Mouse (Mus musculus): ENCODE measurements at regions not wholly inside any gene's neighbourhood (a gene's known extent, or its start where the extent isn't known, plus 50 kb on each side); places are given as distances from the start of the nearest gene placed in this dataset.

- H3K4me1 ChIP-seq: no peaks in the 10 kb centered on the region
- no peak overlapping the region for H3K27ac ChIP-seq
- no peaks in the 10 kb centered on the region for H3K27me3 ChIP-seq (replicated peaks)
- no peak overlapping the region for H3K4me3 ChIP-seq
- no peaks in the 10 kb centered on the region for H3K36me3 ChIP-seq
- no peak overlapping the region for H3K9ac ChIP-seq
- ATAC-seq (ENCODE audit: low FRiP score, low read depth): no peak
- no peaks in the 10 kb centered on the region for H3K9me3 ChIP-seq
- no peak overlapping the region for H3K4me2 ChIP-seq (replicated peaks)
- 89% methylated on average over 1 of the region's 1 CpGs for WGBS
These were observed 92.3 kb upstream of the Cdkn2b start for GRCm38 (mm10) chr4:89403151-89403550.

DNA sequence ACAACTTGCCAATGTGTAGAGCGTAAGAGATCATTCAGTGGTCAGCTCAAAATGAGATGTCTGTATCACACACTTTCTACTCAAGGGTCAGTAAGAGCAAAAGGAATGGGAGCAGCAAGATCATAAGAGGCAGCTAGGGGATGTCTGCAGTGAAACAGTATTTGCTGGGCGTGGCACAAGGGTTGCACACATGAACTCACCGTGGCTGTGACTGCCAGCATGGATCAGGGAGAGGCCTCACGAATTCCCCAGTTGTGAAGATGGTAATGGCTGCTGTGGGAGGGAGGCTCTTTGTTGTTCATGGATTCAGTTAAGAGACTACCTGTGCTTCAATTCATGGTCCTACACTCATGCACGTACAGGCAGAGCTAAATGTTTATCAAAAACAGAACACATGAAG, 91.5 kb upstream of the Cdkn2b start:
- Histone ChIP-seq H3K4me1 (no peaks in the 10 kb centered on the region), H3K27ac (no peak overlapping the region), H3K9me3 (no peaks in the 10 kb centered on the region), H3K36me3 (no peaks in the 10 kb centered on the region), H3K4me2 (replicated peaks) (no peak overlapping the region), H3K4me3 (no peak overlapping the region), H3K9ac (no peak overlapping the region), H3K27me3 (replicated peaks) (no peaks in the 10 kb centered on the region)
- no peak for ATAC-seq (ENCODE audit: low FRiP score, low read depth)
- 82% methylated on average over 5 of the region's 5 CpGs for WGBS

DNA sequence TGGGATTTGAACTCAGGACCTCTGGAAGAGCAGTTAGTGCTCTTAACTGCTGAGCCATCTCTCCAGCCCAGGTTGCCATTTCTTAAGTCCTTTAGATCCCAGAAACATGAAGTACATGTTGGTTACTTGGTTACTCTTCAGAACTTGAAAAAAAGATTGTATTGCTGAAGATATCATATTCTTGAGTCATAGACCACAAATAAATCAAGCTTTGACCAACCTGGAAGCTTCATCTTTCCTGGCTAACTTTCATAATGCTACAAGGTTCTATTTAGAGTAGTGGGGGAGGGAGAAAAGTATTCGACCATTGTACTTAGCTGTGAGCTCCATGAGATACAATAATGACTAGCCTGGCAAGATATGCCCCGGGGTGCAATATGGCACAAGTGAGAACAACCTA, 90.9 kb upstream of the Cdkn2b start:
- H3K4me1 ChIP-seq: no peaks in the 10 kb centered on the region
- H3K9me3 ChIP-seq: no peaks in the 10 kb centered on the region
- H3K27me3 ChIP-seq (replicated peaks): no peaks in the 10 kb centered on the region
- H3K36me3 ChIP-seq: no peaks in the 10 kb centered on the region
- 83% methylated on average over 2 of the region's 2 CpGs for WGBS
- H3K9ac ChIP-seq: no peak overlapping the region
- H3K4me3 ChIP-seq: no peak overlapping the region
- no peak overlapping the region for H3K4me2 ChIP-seq (replicated peaks)
- ATAC-seq (ENCODE audit: low FRiP score, low read depth): no peak
- H3K27ac ChIP-seq: no peak overlapping the region

- H3K36me3 ChIP-seq: no peaks in the 10 kb centered on the region
- H3K4me2 ChIP-seq (replicated peaks): no peak overlapping the region
- no peak for ATAC-seq (ENCODE audit: low FRiP score, low read depth)
- no peak overlapping the region for H3K4me3 ChIP-seq
- H3K27me3 ChIP-seq (replicated peaks): no peaks in the 10 kb centered on the region
- no peak overlapping the region for H3K27ac ChIP-seq
- 87% methylated on average over 3 of the region's 3 CpGs for WGBS
- no peak overlapping the region for H3K9ac ChIP-seq
- H3K4me1 ChIP-seq: no peaks in the 10 kb centered on the region
- H3K9me3 ChIP-seq: no peaks in the 10 kb centered on the region
These were observed 89.5 kb upstream of the Cdkn2b start for GRCm38 (mm10) chr4:89400342-89400741.

DNA sequence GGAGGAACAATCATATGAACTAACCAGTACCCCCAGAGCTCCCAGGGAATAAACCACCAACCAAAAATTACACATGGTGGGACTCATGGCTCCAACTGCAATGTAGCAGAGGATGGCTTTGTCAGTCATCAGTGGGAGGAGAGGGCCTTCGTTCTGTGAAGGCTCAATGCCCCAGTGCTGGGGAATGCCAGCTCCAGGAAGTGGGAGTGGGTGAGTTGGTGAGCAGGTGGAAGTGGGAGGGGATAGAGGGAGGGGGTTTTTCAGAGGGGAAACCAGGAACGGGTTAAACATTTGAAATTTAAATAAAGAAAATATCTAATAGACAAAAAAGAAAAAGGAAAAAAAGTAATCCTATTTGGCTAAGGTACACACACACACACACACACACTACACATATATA, 88.4 kb upstream of the Cdkn2b start:
- H3K4me3 ChIP-seq: no peak overlapping the region
- no peak overlapping the region for H3K27ac ChIP-seq
- no peak overlapping the region for H3K9ac ChIP-seq
- H3K4me2 ChIP-seq (replicated peaks): no peak overlapping the region
- no peaks in the 10 kb centered on the region for H3K9me3 ChIP-seq
- no peaks in the 10 kb centered on the region for H3K36me3 ChIP-seq
- WGBS: 80% methylated on average over 2 of the region's 2 CpGs
- H3K27me3 ChIP-seq (replicated peaks): no peaks in the 10 kb centered on the region
- no peaks in the 10 kb centered on the region for H3K4me1 ChIP-seq
- no peak for ATAC-seq (ENCODE audit: low FRiP score, low read depth)

DNA sequence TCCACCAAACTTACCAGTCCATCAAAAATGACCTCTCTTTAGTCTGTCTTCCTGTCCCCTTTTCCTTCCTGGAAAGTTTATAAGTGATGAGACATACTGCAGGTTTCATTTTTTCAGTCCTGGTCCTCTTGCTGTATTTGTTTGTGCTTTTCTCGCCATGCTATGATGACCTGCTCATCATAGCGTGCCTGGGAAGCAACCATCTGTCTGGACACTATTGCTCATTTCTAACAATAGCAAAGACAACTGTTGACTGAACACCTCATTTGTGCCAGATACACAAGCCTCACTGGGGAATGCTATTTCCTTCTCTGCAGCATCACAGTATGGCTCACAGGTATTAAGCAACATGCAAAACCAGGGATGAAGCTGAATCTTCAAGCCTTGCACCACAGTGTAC, 85.2 kb upstream of the Cdkn2b start:
- Histone ChIP-seq H3K27ac (no peak overlapping the region), H3K4me3 (no peak overlapping the region), H3K9ac (no peak overlapping the region), H3K36me3 (no peaks in the 10 kb centered on the region), H3K27me3 (replicated peaks) (no peaks in the 10 kb centered on the region), H3K9me3 (no peaks in the 10 kb centered on the region), H3K4me2 (replicated peaks) (no peak overlapping the region), H3K4me1 (no peaks in the 10 kb centered on the region)
- 89% methylated on average over 2 of the region's 2 CpGs for WGBS
- no peak for ATAC-seq (ENCODE audit: low FRiP score, low read depth)

DNA sequence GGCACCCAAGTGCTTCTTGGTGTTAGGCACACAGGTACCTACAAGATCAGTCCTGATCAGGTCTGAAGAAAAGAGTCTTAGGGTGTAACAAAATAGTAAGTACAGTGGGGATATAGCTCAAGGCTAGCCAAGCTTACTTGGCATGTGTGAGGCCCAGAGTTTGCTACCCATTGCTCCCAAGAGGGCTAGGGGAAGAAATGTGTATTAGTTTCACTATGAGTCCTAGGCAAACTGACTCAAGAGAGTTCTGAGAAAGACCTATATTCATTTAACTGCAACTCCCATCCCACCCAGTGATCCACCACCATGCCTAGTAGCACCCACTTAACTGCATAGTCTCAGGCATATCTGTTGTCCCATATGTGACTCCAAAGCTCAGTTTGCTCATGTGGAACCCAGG, 84.5 kb upstream of the Cdkn2b start:
- Histone ChIP-seq H3K9me3 (no peaks in the 10 kb centered on the region), H3K9ac (no peak overlapping the region), H3K36me3 (no peaks in the 10 kb centered on the region), H3K27me3 (replicated peaks) (no peaks in the 10 kb centered on the region), H3K4me1 (no peaks in the 10 kb centered on the region), H3K27ac (no peak overlapping the region), H3K4me3 (no peak overlapping the region), H3K4me2 (replicated peaks) (no peak overlapping the region)
- no peak for ATAC-seq (ENCODE audit: low FRiP score, low read depth)

DNA sequence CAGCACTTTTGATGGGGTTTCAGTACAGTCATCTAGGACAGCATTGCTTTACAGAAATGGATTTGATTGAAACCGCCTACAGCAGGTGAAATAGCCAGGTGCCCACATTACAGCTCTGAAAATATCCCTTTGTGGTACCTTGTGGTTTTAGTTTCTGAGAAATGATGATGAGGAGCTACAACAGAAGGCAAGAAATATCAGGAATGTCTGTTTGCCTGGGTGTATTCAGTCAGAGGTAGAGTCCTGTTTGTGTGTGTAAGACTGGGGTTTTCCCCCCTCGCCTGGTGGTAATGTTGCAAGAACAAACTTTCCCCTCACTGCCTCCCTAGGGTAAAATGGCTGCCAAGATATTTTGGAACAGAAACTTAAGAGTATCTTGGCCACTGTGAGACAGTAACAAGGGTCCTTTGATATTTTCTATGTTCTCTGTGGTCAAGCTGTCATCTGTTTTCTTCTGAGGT, 82.4 kb upstream of the Cdkn2b start:
- H3K9me3 ChIP-seq: no peaks in the 10 kb centered on the region
- no peak overlapping the region for H3K4me2 ChIP-seq (replicated peaks)
- H3K36me3 ChIP-seq: no peaks in the 10 kb centered on the region
- H3K27ac ChIP-seq: no peak overlapping the region
- H3K27me3 ChIP-seq (replicated peaks): no peaks in the 10 kb centered on the region
- no peak overlapping the region for H3K9ac ChIP-seq
- H3K4me1 ChIP-seq: no peaks in the 10 kb centered on the region
- no peak for ATAC-seq (ENCODE audit: low FRiP score, low read depth)
- no peak overlapping the region for H3K4me3 ChIP-seq
- 89% methylated on average over 2 of the region's 2 CpGs for WGBS

DNA sequence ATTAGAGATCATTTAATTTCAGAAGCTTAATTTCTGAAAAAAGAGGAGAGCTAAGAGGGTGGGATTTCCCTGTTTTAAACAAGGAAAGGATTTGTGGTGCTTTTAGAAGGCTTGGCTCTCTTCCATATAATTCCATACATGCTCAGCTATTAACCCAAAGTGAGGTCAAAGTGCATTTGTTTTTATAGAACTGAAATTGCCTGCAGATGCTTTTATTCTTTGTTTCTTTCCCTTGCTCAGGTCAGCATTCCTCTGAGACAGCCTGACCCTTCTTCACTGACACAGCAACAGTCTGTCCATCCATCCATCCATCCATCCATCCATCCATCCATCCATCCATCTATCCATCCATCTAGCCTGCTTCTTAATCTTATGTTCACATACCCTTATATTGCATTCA, 82.0 kb upstream of the Cdkn2b start:
- ATAC-seq (ENCODE audit: low FRiP score, low read depth): no peak
- no peak overlapping the region for H3K9ac ChIP-seq

GRCm38 (mm10) chr4:89391463-89392308, 80.8 kb upstream of the Cdkn2b start:
- no peaks in the 10 kb centered on the region for H3K4me1 ChIP-seq
- H3K4me2 ChIP-seq (replicated peaks): no peak overlapping the region
- no peaks in the 10 kb centered on the region for H3K36me3 ChIP-seq
- WGBS: 88% methylated on average over 9 of the region's 9 CpGs
- H3K27ac ChIP-seq: no peak overlapping the region
- H3K9me3 ChIP-seq: no peaks in the 10 kb centered on the region
- no peak for ATAC-seq (ENCODE audit: low FRiP score, low read depth)
- no peak overlapping the region for H3K4me3 ChIP-seq
- no peak overlapping the region for H3K9ac ChIP-seq
- no peaks in the 10 kb centered on the region for H3K27me3 ChIP-seq (replicated peaks)

More for the DNA sequence above, 82.0 kb upstream of the Cdkn2b start:
- H3K27ac ChIP-seq: no peak overlapping the region
- H3K4me3 ChIP-seq: no peak overlapping the region
- H3K36me3 ChIP-seq: no peaks in the 10 kb centered on the region
- no peaks in the 10 kb centered on the region for H3K27me3 ChIP-seq (replicated peaks)
- H3K4me1 ChIP-seq: no peaks in the 10 kb centered on the region
- H3K4me2 ChIP-seq (replicated peaks): no peak overlapping the region
- H3K9me3 ChIP-seq: no peaks in the 10 kb centered on the region

- Histone ChIP-seq H3K9ac (no peak overlapping the region), H3K27ac (no peak overlapping the region), H3K36me3 (no peaks in the 10 kb centered on the region), H3K27me3 (replicated peaks) (no peaks in the 10 kb centered on the region), H3K9me3 (no peaks in the 10 kb centered on the region), H3K4me2 (replicated peaks) (no peak overlapping the region), H3K4me1 (no peaks in the 10 kb centered on the region), H3K4me3 (no peak overlapping the region)
- ATAC-seq (ENCODE audit: low FRiP score, low read depth): no peak
- 92% methylated on average over 3 of the region's 3 CpGs for WGBS
These were observed 72.7 kb upstream of the Cdkn2b start for GRCm38 (mm10) chr4:89383548-89383947.

DNA sequence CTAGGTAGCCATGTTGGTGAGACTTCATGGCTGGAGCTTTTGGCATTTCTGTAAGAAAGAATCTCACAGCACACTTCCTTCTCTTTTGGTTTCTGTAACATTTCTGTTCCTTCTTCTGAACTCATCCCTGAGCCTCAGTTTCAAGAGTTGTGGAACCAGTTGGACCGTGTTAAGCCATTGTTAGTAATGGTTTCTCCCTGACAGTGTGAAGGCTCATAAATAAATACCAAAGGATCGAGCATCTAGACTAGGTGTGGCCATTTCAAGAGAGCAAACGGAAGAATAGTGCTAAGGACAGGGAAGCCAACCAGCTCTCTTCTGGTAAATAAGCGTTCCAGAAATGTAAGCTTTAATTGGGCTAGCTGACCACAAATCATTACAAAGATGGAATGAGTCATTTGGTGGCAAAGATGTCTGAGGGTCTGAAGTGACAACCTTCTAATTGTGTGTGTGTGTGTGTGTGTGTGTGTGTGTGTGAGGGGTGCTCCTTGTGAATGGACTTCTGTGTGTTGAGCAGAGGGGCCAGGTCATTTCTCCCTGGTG, 71.7 kb upstream of the Cdkn2b start:
- Histone ChIP-seq H3K9me3 (no peaks in the 10 kb centered on the region), H3K27ac (no peak overlapping the region), H3K9ac (no peak overlapping the region), H3K4me2 (replicated peaks) (no peak overlapping the region), H3K36me3 (no peaks in the 10 kb centered on the region), H3K4me3 (no peak overlapping the region), H3K27me3 (replicated peaks) (no peaks in the 10 kb centered on the region), H3K4me1 (no peaks in the 10 kb centered on the region)
- no peak for ATAC-seq (ENCODE audit: low FRiP score, low read depth)
- 87% methylated on average over 4 of the region's 4 CpGs for WGBS

- H3K4me2 ChIP-seq (replicated peaks): no peak overlapping the region
- H3K9me3 ChIP-seq: no peaks in the 10 kb centered on the region
- H3K9ac ChIP-seq: no peak overlapping the region
- no peak for ATAC-seq (ENCODE audit: low FRiP score, low read depth)
- no peak overlapping the region for H3K4me3 ChIP-seq
- H3K36me3 ChIP-seq: no peaks in the 10 kb centered on the region
- no peaks in the 10 kb centered on the region for H3K4me1 ChIP-seq
- WGBS: 88% methylated on average over 2 of the region's 2 CpGs
- no peaks in the 10 kb centered on the region for H3K27me3 ChIP-seq (replicated peaks)
- H3K27ac ChIP-seq: no peak overlapping the region
These were observed 70.9 kb upstream of the Cdkn2b start for GRCm38 (mm10) chr4:89381763-89382162.

Measured in neural tube, embryonic 12.5 days (tissue).